Mouse (Mus musculus) CD4-positive, CD25-positive, alpha-beta regulatory T cell, adult 9 weeks (primary cell): Measurements from ENCODE around the gene Olfr1130. TPM values are rescaled to one million over a fixed set of nuclear protein-coding genes. Genes with fewer than 3 reads are reported as not detected.

ENCODE experiments used
- polyA plus RNA-seq: library from polyadenylated mRNA; unstranded; fragments of 100-300 nt; shearing (Covaris generic); gene quantifications from one replicate; pipeline ENCODE4 v1.2.1, GENCODE M21; 2017

Gene Olfr1130
- not detected for polyA plus RNA-seq

GRCm38 (mm10) chr2:87605912-87606311, at the start of gene Olfr1130:
Olfr1130 (plus strand) TSS chr2:87606212.

GRCm38 (mm10) chr2:87573602-87574001, 32.4 kb upstream of the Olfr1130 start, which contains the start of gene Olfr1129:
Olfr1129 (plus strand) TSS chr2:87573902.

GRCm38 (mm10) chr2:87626804-87627203, 20.8 kb downstream of the Olfr1130 start, which contains the start of gene Olfr1131:
Olfr1131 (plus strand) TSS chr2:87627104.

GRCm38 (mm10) chr2:87637435-87637834, 31.4 kb downstream of the Olfr1130 start, which contains the start of gene Olfr1132:
Olfr1132 (minus strand) TSS chr2:87637535.

GRCm38 (mm10) chr2:87647274-87647673, 41.3 kb downstream of the Olfr1130 start, which contains the start of gene Olfr1133:
Olfr1133 (minus strand) TSS chr2:87647374.

GRCm38 (mm10) chr2:87658360-87658759, 52.3 kb downstream of the Olfr1130 start, which contains the start of gene Olfr1134:
Olfr1134 (minus strand) TSS chr2:87658460.

Other genes starting within 250 kb of the Olfr1130 start
- not detected for gene Olfr1121, start 236.3 kb upstream of the Olfr1130 start, polyA plus RNA-seq
- gene Olfr1122, start 220.4 kb upstream of the Olfr1130 start, polyA plus RNA-seq = not detected
- gene Olfr1123, start 189.6 kb upstream of the Olfr1130 start, polyA plus RNA-seq = not detected
- not detected for gene Olfr1124, start 175.9 kb upstream of the Olfr1130 start, polyA plus RNA-seq
- not detected for gene Olfr1126, start 152.2 kb upstream of the Olfr1130 start, polyA plus RNA-seq
- not detected for gene Pramel7, start 109.1 kb upstream of the Olfr1130 start, polyA plus RNA-seq
- gene Pramel6, start 99.6 kb upstream of the Olfr1130 start, polyA plus RNA-seq = not detected
- gene Olfr153, start 74.4 kb upstream of the Olfr1130 start, polyA plus RNA-seq = not detected
- not detected for gene Olfr1128, start 60.7 kb upstream of the Olfr1130 start, polyA plus RNA-seq
- gene Olfr1129, start 32.3 kb upstream of the Olfr1130 start, polyA plus RNA-seq = not detected
- gene Olfr1131, start 20.9 kb downstream of the Olfr1130 start, polyA plus RNA-seq = not detected
- not detected for gene Olfr1132, start 31.3 kb downstream of the Olfr1130 start, polyA plus RNA-seq
- not detected for gene Olfr1133, start 41.2 kb downstream of the Olfr1130 start, polyA plus RNA-seq
- gene Olfr1134, start 52.2 kb downstream of the Olfr1130 start, polyA plus RNA-seq = not detected
- gene Olfr1135, start 67.5 kb downstream of the Olfr1130 start, polyA plus RNA-seq = not detected
- gene Olfr1136, start 87.7 kb downstream of the Olfr1130 start, polyA plus RNA-seq = not detected
- gene Olfr1137, start 107.0 kb downstream of the Olfr1130 start, polyA plus RNA-seq = not detected
- gene Olfr1138, start 133.8 kb downstream of the Olfr1130 start, polyA plus RNA-seq = not detected
- not detected for gene Olfr1140, start 137.5 kb downstream of the Olfr1130 start, polyA plus RNA-seq
- not detected for gene Olfr1141, start 147.8 kb downstream of the Olfr1130 start, polyA plus RNA-seq
- gene Olfr152, start 173.3 kb downstream of the Olfr1130 start, polyA plus RNA-seq = not detected
- not detected for gene Olfr1143, start 194.4 kb downstream of the Olfr1130 start, polyA plus RNA-seq
- gene Olfr1145, start 203.6 kb downstream of the Olfr1130 start, polyA plus RNA-seq = not detected
- gene Olfr1148, start 224.3 kb downstream of the Olfr1130 start, polyA plus RNA-seq = not detected
- not detected for gene Olfr1150-ps1, start 237.8 kb downstream of the Olfr1130 start, polyA plus RNA-seq
- gene Olfr1151, start 249.7 kb downstream of the Olfr1130 start, polyA plus RNA-seq = not detected